Mouse (Mus musculus): ENCODE results near the gene Gm9918. TPM values are rescaled to one million over a fixed set of nuclear protein-coding genes. Genes with fewer than 3 reads are reported as not detected.

The Gm9918 gene
- total RNA-seq, 2 experiments from 2014 or later: not detected

DNA sequence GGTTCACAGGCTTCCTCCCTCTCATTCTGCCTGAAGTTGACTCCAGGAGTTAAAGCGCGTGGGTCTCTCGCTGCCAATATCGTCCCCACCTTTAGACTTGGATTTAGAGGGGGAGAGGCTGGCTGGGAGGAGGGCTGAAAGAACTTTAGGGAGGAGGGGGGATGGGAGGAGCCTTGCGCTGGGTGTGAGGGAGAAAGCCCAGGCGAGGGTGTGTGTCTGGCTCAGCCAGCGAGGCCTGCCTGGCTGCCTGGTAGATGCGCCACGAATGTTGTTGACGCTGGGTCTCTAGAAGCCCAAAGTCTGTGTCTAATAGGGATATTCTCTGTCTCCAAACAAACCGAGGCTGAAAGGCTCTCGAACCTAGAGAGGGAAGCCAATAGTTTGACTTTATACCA lies 12.3 kb upstream of the Gm9918 start:
- intact Hi-C loops (cut with DNase I): no loop called here
- Histone ChIP-seq H3K4me3 (peak overlapping the region; percentile 75), H3K27ac (peak overlapping the region; percentile 89)
- TF ChIP-seq CTCF (IDR thresholded peaks at IDR 0.05): no peak
- no peak for DNase-seq (ENCODE audit: extremely low spot score in 1 of 2, low spot score in 2 of 2)

- TF ChIP-seq CTCF (IDR thresholded peaks at IDR 0.05): no peak
- peak in 1 of 2 experiments; percentile 7 for DNase-seq (ENCODE audit: extremely low spot score in 1 of 2, low spot score in 2 of 2)
- Histone ChIP-seq H3K4me3 (no peak overlapping the region), H3K27ac (peak overlapping the region; percentile 89)
- intact Hi-C loops (cut with DNase I): no loop called here
Observed at GRCm38 (mm10) chr15:102258581-102259253, 11.6 kb upstream of the Gm9918 start.

- no peak for TF ChIP-seq CTCF (IDR thresholded peaks at IDR 0.05)
- Histone ChIP-seq H3K4me3 (no peak overlapping the region), H3K27ac (no peak overlapping the region)
- intact Hi-C loops (cut with DNase I): no loop called here
- peak; percentile 43 to 68 for DNase-seq (ENCODE audit: extremely low spot score in 1 of 2, low spot score in 2 of 2)
Observed at GRCm38 (mm10) chr15:102262582-102262981, 7.8 kb upstream of the Gm9918 start.

DNA sequence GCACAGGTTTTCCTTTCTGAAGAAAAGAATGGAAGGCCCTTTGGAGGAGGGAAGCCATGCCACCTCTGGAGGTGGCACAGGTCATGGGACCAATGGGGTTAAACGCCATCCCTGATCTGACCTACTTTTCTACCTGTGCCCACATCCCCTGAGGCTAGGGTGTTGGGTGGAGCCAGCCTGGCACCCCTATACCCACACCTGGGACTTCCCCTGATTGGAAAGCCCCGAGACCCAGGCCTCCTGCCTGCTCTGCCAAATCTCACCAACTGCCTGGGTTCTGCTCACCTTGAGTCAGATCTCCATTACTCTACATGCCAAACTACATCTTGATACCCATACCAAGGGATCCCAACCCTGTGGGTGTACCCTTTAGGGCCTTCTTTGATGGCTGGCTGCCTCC lies 7.3 kb upstream of the Gm9918 start:
- Histone ChIP-seq H3K27ac (peak overlapping the region; percentile 24; the same call in 1 of the 2 replicates), H3K4me3 (no peak overlapping the region)
- intact Hi-C loops (cut with DNase I): no loop called here
- TF ChIP-seq CTCF (IDR thresholded peaks at IDR 0.05): no peak
- no peak for DNase-seq (ENCODE audit: extremely low spot score in 1 of 2, low spot score in 2 of 2)

GRCm38 (mm10) chr15:102265548-102265947 lies 4.8 kb upstream of the Gm9918 start:
- Histone ChIP-seq H3K4me3 (no peak overlapping the region), H3K27ac (no peak overlapping the region)
- intact Hi-C loops (cut with DNase I): no loop called here
- no peak for DNase-seq (ENCODE audit: extremely low spot score in 1 of 2, low spot score in 2 of 2)
- no peak; the same call in 1 of the 2 replicates for TF ChIP-seq CTCF (IDR thresholded peaks at IDR 0.05)

DNA sequence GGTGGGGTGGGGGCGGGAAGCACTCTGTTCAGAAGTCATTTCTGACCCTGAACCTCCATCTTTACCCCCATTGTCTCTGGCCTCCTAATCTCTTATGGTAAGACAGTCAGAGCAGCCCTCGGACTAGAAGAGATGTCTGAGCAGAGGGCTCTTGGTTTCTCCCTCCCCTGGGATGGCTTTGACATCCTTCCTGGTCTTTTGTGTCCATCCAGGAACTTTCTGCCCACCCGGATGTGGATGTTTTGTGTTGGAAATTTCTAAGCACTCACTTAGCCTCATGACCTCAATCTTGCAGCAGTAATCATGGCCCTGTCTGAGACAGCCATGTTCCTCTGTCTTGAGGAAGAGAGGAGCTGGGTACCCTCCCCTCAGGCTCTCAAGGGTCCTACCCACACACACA lies 1.1 kb downstream of the Gm9918 start:
- no peak overlapping the region for H3K4me3 ChIP-seq
- TF ChIP-seq CTCF (IDR thresholded peaks at IDR 0.05): no peak
- no peak overlapping the region for H3K27ac ChIP-seq
- intact Hi-C loops (cut with DNase I): no loop called here
- DNase-seq (ENCODE audit: extremely low spot score in 1 of 2, low spot score in 2 of 2): no peak

- intact Hi-C loops (cut with DNase I): no loop called here
- Histone ChIP-seq H3K27ac (no peak overlapping the region), H3K4me3 (no peak overlapping the region)
- TF ChIP-seq CTCF (IDR thresholded peaks at IDR 0.05): peak; percentile 31
- no peak for DNase-seq (ENCODE audit: extremely low spot score in 1 of 2, low spot score in 2 of 2)
Observed at GRCm38 (mm10) chr15:102273982-102274716, 3.8 kb downstream of the Gm9918 start.

- H3K4me3 ChIP-seq: peak overlapping the region; percentile 80
- H3K27ac ChIP-seq: peak overlapping the region; percentile 98
- no peak for TF ChIP-seq CTCF (IDR thresholded peaks at IDR 0.05)
- DNase-seq (ENCODE audit: extremely low spot score in 1 of 2, low spot score in 2 of 2): no peak
- intact Hi-C loops (cut with DNase I): loop anchor here (1.0 to 2.0 kb wide), 3 partner anchors 21 to 48 kb away; partner anchors contain the start of genes Pfdn5 and Rarg
Observed at GRCm38 (mm10) chr15:102278726-102279091, 8.3 kb downstream of the Gm9918 start.

GRCm38 (mm10) chr15:102279092-102279782 lies 8.9 kb downstream of the Gm9918 start, which contains the start of gene Mfsd5:
Mfsd5 (plus strand) TSS chr15:102279454.
- Histone ChIP-seq H3K27ac (peak within 1 kb of the TSS; percentile 98), H3K4me3 (peak within 1 kb of the TSS; percentile 80)
- DNase-seq (ENCODE audit: extremely low spot score in 1 of 2, low spot score in 2 of 2): peak; percentile 82 to 87
- intact Hi-C loops (cut with DNase I): loop anchor here (1.0 to 2.0 kb wide), 3 partner anchors 22 to 48 kb away; partner anchors contain the start of genes Pfdn5 and Rarg
- peak; percentile 19 for TF ChIP-seq CTCF (IDR thresholded peaks at IDR 0.05)

DNA sequence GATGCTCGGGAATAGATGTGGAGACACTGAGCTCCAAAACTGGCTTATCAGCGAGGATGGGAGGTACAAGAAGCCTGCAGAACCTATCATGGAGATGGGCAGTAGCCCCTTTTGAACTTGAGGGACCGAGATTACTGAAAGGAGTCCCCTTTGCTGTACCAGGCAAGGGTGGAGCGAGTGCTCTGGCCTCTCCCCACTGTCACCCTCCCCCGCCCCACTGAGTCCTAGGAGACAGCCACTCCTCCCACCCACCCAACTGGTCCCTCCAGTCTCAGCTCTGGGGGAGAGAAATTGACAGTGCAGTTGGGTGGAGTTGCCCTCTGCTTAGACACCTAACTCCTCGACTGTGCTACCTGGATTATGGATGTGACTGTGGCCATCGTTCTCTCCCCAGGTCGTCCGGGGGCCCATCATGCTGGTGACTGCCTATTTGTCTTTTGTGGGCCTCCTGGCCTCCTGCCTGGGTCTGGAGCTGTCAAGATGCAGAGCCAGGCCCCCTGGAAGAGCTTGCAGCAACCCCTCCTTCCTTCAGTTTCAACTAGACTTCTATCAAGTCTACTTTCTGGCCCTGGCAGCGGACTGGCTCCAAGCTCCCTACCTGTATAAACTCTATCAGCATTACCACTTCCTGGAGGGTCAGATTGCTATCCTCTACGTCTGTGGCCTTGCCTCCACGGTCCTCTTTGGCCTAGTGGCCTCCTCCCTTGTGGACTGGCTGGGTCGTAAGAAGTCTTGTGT lies 9.6 kb downstream of the Gm9918 start:
- intact Hi-C loops (cut with DNase I): loop anchor here (1.0 to 2.0 kb wide), 3 partner anchors 23 to 47 kb away; partner anchors contain the start of genes Pfdn5 and Rarg
- Histone ChIP-seq H3K4me3 (peak overlapping the region; percentile 80), H3K27ac (peak overlapping the region; percentile 98)
- no peak for DNase-seq (ENCODE audit: extremely low spot score in 1 of 2, low spot score in 2 of 2)
- no peak for TF ChIP-seq CTCF (IDR thresholded peaks at IDR 0.05)

DNA sequence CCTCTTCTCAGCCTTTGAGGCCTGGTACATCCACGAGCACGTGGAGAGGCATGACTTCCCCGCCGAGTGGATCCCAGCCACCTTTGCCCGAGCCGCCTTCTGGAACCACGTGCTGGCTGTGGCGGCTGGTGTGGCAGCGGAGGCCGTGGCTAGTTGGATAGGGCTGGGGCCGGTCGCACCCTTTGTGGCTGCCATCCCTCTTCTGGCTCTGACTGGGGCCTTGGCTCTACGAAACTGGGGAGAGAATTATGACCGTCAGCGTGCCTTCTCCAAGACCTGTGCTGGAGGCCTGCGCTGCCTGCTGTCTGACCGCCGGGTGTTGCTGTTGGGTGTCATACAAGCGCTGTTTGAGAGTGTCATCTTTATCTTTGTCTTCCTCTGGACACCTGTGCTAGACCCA lies 10.3 kb downstream of the Gm9918 start:
- Histone ChIP-seq H3K27ac (no peak overlapping the region; the same call in 1 of the 2 replicates), H3K4me3 (peak overlapping the region; percentile 80; the same call in 1 of the 2 replicates)
- intact Hi-C loops (cut with DNase I): no loop called here
- no peak for TF ChIP-seq CTCF (IDR thresholded peaks at IDR 0.05)
- DNase-seq (ENCODE audit: extremely low spot score in 1 of 2, low spot score in 2 of 2): no peak

Data from left cerebral cortex, adult 2 months (tissue).